Mouse (Mus musculus) retina, adult 2 months (tissue): Measurements from ENCODE around the gene Arpp19.

Experiments
- DNase-seq: peaks from one replicate; pipeline ENCODE4 v3.0.0-alpha.2; 2012; ENCODE audit warnings: low read depth, low spot score

Gene Arpp19

GRCm38 (mm10) chr9:75038357-75038688 is 909 bp downstream of the Arpp19 start:
- DNase-seq: no peak

- no peak for DNase-seq
These were observed 3.2 kb downstream of the Arpp19 start for GRCm38 (mm10) chr9:75040566-75040965.

- DNase-seq: no peak
These were observed 4.6 kb downstream of the Arpp19 start for GRCm38 (mm10) chr9:75041840-75042525.

GRCm38 (mm10) chr9:75043191-75043590 is 5.8 kb downstream of the Arpp19 start:
- DNase-seq: no peak

GRCm38 (mm10) chr9:75047079-75047478 is 9.7 kb downstream of the Arpp19 start:
- DNase-seq: no peak

- no peak for DNase-seq
These were observed 11.7 kb downstream of the Arpp19 start for GRCm38 (mm10) chr9:75049100-75049499.

GRCm38 (mm10) chr9:75050003-75050402 is 12.6 kb downstream of the Arpp19 start:
- peak; percentile 56 for DNase-seq

- no peak for DNase-seq
These were observed 14.4 kb downstream of the Arpp19 start for GRCm38 (mm10) chr9:75051841-75052240.

- DNase-seq: no peak
These were observed 17.6 kb downstream of the Arpp19 start for GRCm38 (mm10) chr9:75055046-75055445.

- DNase-seq: no peak
These were observed 27.4 kb downstream of the Arpp19 start for GRCm38 (mm10) chr9:75064678-75065331.

- DNase-seq: no peak
These were observed 33.1 kb downstream of the Arpp19 start, which contains the start of gene Myo5a for GRCm38 (mm10) chr9:75070457-75071028. Gene Myo5a (plus strand): TSS chr9:75071015.

- peak; percentile 63 for DNase-seq
These were observed 33.8 kb downstream of the Arpp19 start for GRCm38 (mm10) chr9:75071029-75071705.

- no peak for DNase-seq
These were observed 34.3 kb downstream of the Arpp19 start for GRCm38 (mm10) chr9:75071706-75072192.

- DNase-seq: no peak
These were observed 34.9 kb downstream of the Arpp19 start for GRCm38 (mm10) chr9:75072361-75072760.

GRCm38 (mm10) chr9:75077191-75077590 is 39.8 kb downstream of the Arpp19 start:
- no peak for DNase-seq

- DNase-seq: no peak
These were observed 47.9 kb downstream of the Arpp19 start for GRCm38 (mm10) chr9:75085242-75085824.

GRCm38 (mm10) chr9:75087823-75088222 is 50.4 kb downstream of the Arpp19 start:
- no peak for DNase-seq

- DNase-seq: no peak
These were observed 51.9 kb downstream of the Arpp19 start for GRCm38 (mm10) chr9:75089285-75089684.

GRCm38 (mm10) chr9:75092134-75092533 is 54.7 kb downstream of the Arpp19 start:
- DNase-seq: no peak

GRCm38 (mm10) chr9:75094762-75095161 is 57.3 kb downstream of the Arpp19 start:
- no peak for DNase-seq

- no peak for DNase-seq
These were observed 61.5 kb downstream of the Arpp19 start for GRCm38 (mm10) chr9:75098937-75099336.
